Mouse (Mus musculus): ENCODE results near the gene Cd55. TPM values are rescaled to one million over a fixed set of nuclear protein-coding genes. Genes with fewer than 3 reads are reported as not detected.
"Not testable (repeated sequence)": the region's sequence is repeated elsewhere in the genome, so short reads cannot be mapped to it uniquely, and the experiment has no call there.

The Cd55 gene
- polyA plus RNA-seq, 1 experiment from 2014 or later: 5.2 TPM

- Histone ChIP-seq H3K27ac (no peak overlapping the region), H3K36me3 (no peaks in the 10 kb centered on the region), H3K4me2 (replicated peaks) (no peak overlapping the region), H3K27me3 (no peaks in the 10 kb centered on the region), H3K9me3 (no peaks in the 10 kb centered on the region), H3K9ac (no peak overlapping the region), H3K4me1 (no peaks in the 10 kb centered on the region), H3K4me3 (no peak overlapping the region)
- WGBS: 26% methylated on average over 1 of the region's 1 CpGs
- no peak for ATAC-seq (ENCODE audit: insufficient number of reproducible peaks, insufficient read depth, low FRiP score, low TSS enrichment)
These were observed 11.7 kb upstream of the Cd55 start for GRCm38 (mm10) chr1:130474226-130474625.

- H3K36me3 ChIP-seq: no peaks in the 10 kb centered on the region
- no peaks in the 10 kb centered on the region for H3K9me3 ChIP-seq
- no peak overlapping the region for H3K4me3 ChIP-seq
- no peaks in the 10 kb centered on the region for H3K4me1 ChIP-seq
- no peaks in the 10 kb centered on the region for H3K27me3 ChIP-seq
- no peak overlapping the region for H3K9ac ChIP-seq
- no peak overlapping the region for H3K4me2 ChIP-seq (replicated peaks)
- H3K27ac ChIP-seq: no peak overlapping the region
- 81% methylated on average over 4 of the region's 4 CpGs for WGBS
- ATAC-seq (ENCODE audit: insufficient number of reproducible peaks, insufficient read depth, low FRiP score, low TSS enrichment): no peak
These were observed 7.5 kb upstream of the Cd55 start for GRCm38 (mm10) chr1:130470074-130470473.

- Histone ChIP-seq H3K27me3 (peaks cover 8% of the 10 kb centered on the region; the same call in 1 of the 2 replicates), H3K36me3 (no peaks in the 10 kb centered on the region), H3K4me1 (no peaks in the 10 kb centered on the region), H3K4me2 (replicated peaks) (no peak overlapping the region), H3K4me3 (no peak overlapping the region), H3K9ac (no peak overlapping the region), H3K27ac (no peak overlapping the region), H3K9me3 (no peaks in the 10 kb centered on the region)
- 49% methylated on average over 2 of the region's 2 CpGs for WGBS
- ATAC-seq (ENCODE audit: insufficient number of reproducible peaks, insufficient read depth, low FRiP score, low TSS enrichment): no peak
These were observed 4.9 kb upstream of the Cd55 start for GRCm38 (mm10) chr1:130467453-130467852.

GRCm38 (mm10) chr1:130464173-130464572, 1.6 kb upstream of the Cd55 start:
- Histone ChIP-seq H3K4me2 (replicated peaks) (no peak overlapping the region), H3K27ac (no peak overlapping the region), H3K4me1 (no peaks in the 10 kb centered on the region), H3K36me3 (no peaks in the 10 kb centered on the region), H3K9ac (no peak overlapping the region), H3K9me3 (no peaks in the 10 kb centered on the region), H3K27me3 (peaks cover 8% of the 10 kb centered on the region; the same call in 1 of the 2 replicates), H3K4me3 (no peak overlapping the region)
- no peak for ATAC-seq (ENCODE audit: insufficient number of reproducible peaks, insufficient read depth, low FRiP score, low TSS enrichment)

- no peaks in the 10 kb centered on the region for H3K9me3 ChIP-seq
- peak overlapping the region; percentile 84 for H3K4me2 ChIP-seq (replicated peaks)
- peaks cover 8% of the 10 kb centered on the region; the same call in 1 of the 2 replicates for H3K27me3 ChIP-seq
- H3K36me3 ChIP-seq: no peaks in the 10 kb centered on the region
- peak overlapping the region; percentile 55 for H3K9ac ChIP-seq
- no peak overlapping the region for H3K27ac ChIP-seq
- ATAC-seq (ENCODE audit: insufficient number of reproducible peaks, insufficient read depth, low FRiP score, low TSS enrichment): peak; percentile 2; the same call in 1 of the 2 replicates
- no peaks in the 10 kb centered on the region for H3K4me1 ChIP-seq
- 3% methylated on average over 4 of the region's 4 CpGs for WGBS
- peak overlapping the region; percentile 55 for H3K4me3 ChIP-seq
These were observed 323 bp upstream of the Cd55 start for GRCm38 (mm10) chr1:130462867-130463266.

- H3K4me2 ChIP-seq (replicated peaks): no peak overlapping the region
- no peaks in the 10 kb centered on the region for H3K4me1 ChIP-seq
- H3K9me3 ChIP-seq: no peaks in the 10 kb centered on the region
- ATAC-seq (ENCODE audit: insufficient number of reproducible peaks, insufficient read depth, low FRiP score, low TSS enrichment): no peak
- no peak overlapping the region for H3K27ac ChIP-seq
- no peaks in the 10 kb centered on the region for H3K27me3 ChIP-seq
- H3K4me3 ChIP-seq: no peak overlapping the region
- 86% methylated on average over 2 of the region's 2 CpGs for WGBS
- H3K9ac ChIP-seq: no peak overlapping the region
- no peaks in the 10 kb centered on the region for H3K36me3 ChIP-seq
These were observed 7.4 kb downstream of the Cd55 start for GRCm38 (mm10) chr1:130455111-130455510.

- not testable (repeated sequence) for H3K27ac ChIP-seq; H3K27me3 ChIP-seq; H3K9ac ChIP-seq; H3K4me1 ChIP-seq; H3K4me2 ChIP-seq (replicated peaks); H3K36me3 ChIP-seq; ATAC-seq (ENCODE audit: insufficient number of reproducible peaks, insufficient read depth, low FRiP score, low TSS enrichment); H3K4me3 ChIP-seq; H3K9me3 ChIP-seq
- WGBS: 55% methylated on average over 1 of the region's 1 CpGs
These were observed 19.6 kb downstream of the Cd55 start for GRCm38 (mm10) chr1:130442930-130443329.

- H3K9ac ChIP-seq: no peak overlapping the region
- ATAC-seq (ENCODE audit: insufficient number of reproducible peaks, insufficient read depth, low FRiP score, low TSS enrichment): no peak
- H3K36me3 ChIP-seq: no peaks in the 10 kb centered on the region
- no peaks in the 10 kb centered on the region for H3K27me3 ChIP-seq
- H3K4me3 ChIP-seq: no peak overlapping the region
- no peak overlapping the region for H3K4me2 ChIP-seq (replicated peaks)
- H3K4me1 ChIP-seq: no peaks in the 10 kb centered on the region
- H3K9me3 ChIP-seq: no peaks in the 10 kb centered on the region
- H3K27ac ChIP-seq: no peak overlapping the region
- WGBS: 79% methylated on average over 4 of the region's 4 CpGs
These were observed 31.6 kb downstream of the Cd55 start for GRCm38 (mm10) chr1:130430920-130431319.

- not testable (repeated sequence) for H3K27me3 ChIP-seq; H3K36me3 ChIP-seq; H3K4me2 ChIP-seq (replicated peaks); H3K27ac ChIP-seq; H3K4me1 ChIP-seq; H3K4me3 ChIP-seq; H3K9ac ChIP-seq; ATAC-seq (ENCODE audit: insufficient number of reproducible peaks, insufficient read depth, low FRiP score, low TSS enrichment); H3K9me3 ChIP-seq
These were observed 33.9 kb downstream of the Cd55 start for GRCm38 (mm10) chr1:130428667-130429066.

- not testable (repeated sequence) for H3K9me3 ChIP-seq; H3K36me3 ChIP-seq; H3K27ac ChIP-seq; ATAC-seq (ENCODE audit: insufficient number of reproducible peaks, insufficient read depth, low FRiP score, low TSS enrichment); H3K4me2 ChIP-seq (replicated peaks); H3K4me3 ChIP-seq; H3K4me1 ChIP-seq; H3K27me3 ChIP-seq; H3K9ac ChIP-seq
- 55% methylated on average over 3 of the region's 3 CpGs for WGBS
These were observed 35.2 kb downstream of the Cd55 start for GRCm38 (mm10) chr1:130427175-130427853.

- Histone ChIP-seq H3K4me1 (no peaks in the 10 kb centered on the region), H3K27me3 (no peaks in the 10 kb centered on the region), H3K36me3 (no peaks in the 10 kb centered on the region), H3K27ac (no peak within 1 kb of the TSS), H3K9ac (no peak within 1 kb of the TSS), H3K4me3 (no peak within 1 kb of the TSS), H3K9me3 (no peaks in the 10 kb centered on the region), H3K4me2 (replicated peaks) (no peak within 1 kb of the TSS)
- ATAC-seq (ENCODE audit: insufficient number of reproducible peaks, insufficient read depth, low FRiP score, low TSS enrichment): peak; percentile 48; the same call in 1 of the 2 replicates
- WGBS: 56% methylated on average over 18 of the region's 18 CpGs
These were observed 39.9 kb downstream of the Cd55 start, which contains the start of gene Cd55b for GRCm38 (mm10) chr1:130422664-130423111. Gene Cd55b (minus strand): TSS chr1:130423009.

GRCm38 (mm10) chr1:130422033-130422432, 40.5 kb downstream of the Cd55 start:
- H3K4me3 ChIP-seq; H3K9ac ChIP-seq; H3K9me3 ChIP-seq; H3K27me3 ChIP-seq; H3K27ac ChIP-seq; H3K4me1 ChIP-seq; H3K36me3 ChIP-seq; ATAC-seq (ENCODE audit: insufficient number of reproducible peaks, insufficient read depth, low FRiP score, low TSS enrichment); H3K4me2 ChIP-seq (replicated peaks): not testable (repeated sequence)
- whole genome bisulfite sequencing: no CpG with 5 or more reads among the region's 6 CpGs
